Mouse (Mus musculus) granulocyte monocyte progenitor cell, adult 5-6 weeks (primary cell): ENCODE measurements around the gene Itfg2. TPM values are rescaled to one million over a fixed set of nuclear protein-coding genes. Genes with fewer than 3 reads are reported as not detected.

Source experiments
- ATAC-seq: replicated peaks from 2 replicates; pipeline ENCODE4 v1.8.0; 2016; ENCODE audit warnings: mild to moderate bottlenecking, moderate TSS enrichment, inconsistent platforms; ENCODE audit not compliant: poor library complexity, severe bottlenecking
- total RNA-seq, 2 experiments: library from RNA; stranded (forward) in 1 of 2; stranded (reverse) in 1 of 2; fragments of 200-712, 200-1000 nt in 1 of 2; fragments of >200 nt in 1 of 2; fragmentation: Nextera tagmentation in 1 of 2; gene quantifications; 2 replicates each; pipeline ENCODE4 v1.2.3; 2014 to 2017

The Itfg2 gene
- total RNA-seq (2014; fragmentation: Nextera tagmentation) = 9.9 and 75.9 TPM in 2 replicates
- total RNA-seq (2017) = 23.5 and 33.3 TPM in 2 replicates

GRCm38 (mm10) chr6:128424269-128425019 is at the start of gene Itfg2:
Itfg2 (minus strand) TSS chr6:128424931.
- ATAC-seq = peak; percentile 90

- ATAC-seq = no peak
These were observed 49.4 kb upstream of the Itfg2 start for GRCm38 (mm10) chr6:128474112-128474511.

- ATAC-seq = peak; percentile 69
These were observed 44.7 kb upstream of the Itfg2 start for GRCm38 (mm10) chr6:128469451-128469850.

GRCm38 (mm10) chr6:128467298-128467697 is 42.6 kb upstream of the Itfg2 start:
- no peak for ATAC-seq

GRCm38 (mm10) chr6:128466563-128466962 is 41.8 kb upstream of the Itfg2 start:
- no peak for ATAC-seq

- ATAC-seq = no peak
These were observed 41.3 kb upstream of the Itfg2 start for GRCm38 (mm10) chr6:128466043-128466442.

GRCm38 (mm10) chr6:128464996-128465395 is 40.3 kb upstream of the Itfg2 start:
- no peak for ATAC-seq

GRCm38 (mm10) chr6:128461606-128462005 is 36.9 kb upstream of the Itfg2 start:
- ATAC-seq = no peak

GRCm38 (mm10) chr6:128460729-128461503 is 36.2 kb upstream of the Itfg2 start:
- ATAC-seq = no peak

GRCm38 (mm10) chr6:128460321-128460720 is 35.6 kb upstream of the Itfg2 start:
- no peak for ATAC-seq

GRCm38 (mm10) chr6:128457186-128457585 is 32.5 kb upstream of the Itfg2 start:
- ATAC-seq = no peak

- ATAC-seq = no peak
These were observed 31.3 kb upstream of the Itfg2 start for GRCm38 (mm10) chr6:128455835-128456605.

- ATAC-seq = no peak
These were observed 22.3 kb upstream of the Itfg2 start for GRCm38 (mm10) chr6:128447063-128447462.

- peak; percentile 77 for ATAC-seq
These were observed 21.2 kb upstream of the Itfg2 start for GRCm38 (mm10) chr6:128445761-128446535.

GRCm38 (mm10) chr6:128440238-128440637 is 15.5 kb upstream of the Itfg2 start:
- ATAC-seq = no peak

- ATAC-seq = no peak; the same call in 1 of the 2 replicates
These were observed 14.2 kb upstream of the Itfg2 start for GRCm38 (mm10) chr6:128438871-128439341.

- ATAC-seq = peak; percentile 81
These were observed 13.7 kb upstream of the Itfg2 start, which contains the start of gene Fkbp4 for GRCm38 (mm10) chr6:128438317-128438870. Fkbp4 (minus strand) TSS chr6:128438677.

GRCm38 (mm10) chr6:128437731-128438316 is 13.1 kb upstream of the Itfg2 start:
- ATAC-seq = peak; percentile 56

- 0 out of 2 replicates have a peak, but pooled peaks have one; percentile 9 for ATAC-seq
These were observed 12.6 kb upstream of the Itfg2 start for GRCm38 (mm10) chr6:128437288-128437687.
